Mouse (Mus musculus) stomach, postnatal 0 days (tissue): Measurements from ENCODE around the gene Omt2b.
"Not testable (repeated sequence)": the region's sequence is repeated elsewhere in the genome, so short reads cannot be mapped to it uniquely, and the experiment has no call there.

Experiments used
- CTCF ChIP-seq: IDR thresholded peaks from 2 replicates; pipeline ENCODE4 v1.5.1; 2016; ENCODE audit warnings: antibody characterized with exemption, low read depth, mild to moderate bottlenecking, moderate library complexity
- EP300 ChIP-seq: optimal IDR thresholded peaks from 2 replicates; pipeline ENCODE3; 2016; ENCODE audit warnings: antibody characterized with exemption

DNA sequence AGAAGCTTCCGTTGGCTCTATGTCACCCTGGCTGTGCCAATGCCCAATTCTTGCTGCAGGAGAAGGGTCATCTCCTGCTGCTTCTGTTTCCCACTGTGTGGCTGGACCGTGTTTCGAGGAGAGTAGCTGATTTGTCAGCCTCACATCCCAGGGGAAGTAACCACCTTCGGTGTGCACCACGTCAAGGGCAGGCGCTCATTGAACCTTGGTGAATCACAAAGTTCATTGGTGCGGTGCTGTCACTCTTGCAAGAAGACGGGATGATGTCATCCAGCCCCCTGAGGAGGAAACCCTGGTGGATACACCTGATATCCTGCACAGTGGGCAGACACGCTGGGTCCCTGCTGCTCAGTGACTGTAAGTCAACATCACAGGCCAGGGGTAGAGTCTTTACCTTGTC, 15.7 kb downstream of the Omt2b start:
- TF ChIP-seq CTCF, EP300: not testable (repeated sequence)
